Mouse (Mus musculus) cerebellum, postnatal 4 days (tissue): ENCODE measurements around the gene Rhox2b.
"Not testable (repeated sequence)": the region's sequence is repeated elsewhere in the genome, so short reads cannot be mapped to it uniquely, and the experiment has no call there.

Experiments
- DNase-seq, 2 experiments: peaks; one replicate each; pipeline ENCODE4 v3.0.0; 2022; ENCODE audit warnings: low spot score in 2 of 2, mixed read lengths in 1 of 2

The Rhox2b gene

DNA sequence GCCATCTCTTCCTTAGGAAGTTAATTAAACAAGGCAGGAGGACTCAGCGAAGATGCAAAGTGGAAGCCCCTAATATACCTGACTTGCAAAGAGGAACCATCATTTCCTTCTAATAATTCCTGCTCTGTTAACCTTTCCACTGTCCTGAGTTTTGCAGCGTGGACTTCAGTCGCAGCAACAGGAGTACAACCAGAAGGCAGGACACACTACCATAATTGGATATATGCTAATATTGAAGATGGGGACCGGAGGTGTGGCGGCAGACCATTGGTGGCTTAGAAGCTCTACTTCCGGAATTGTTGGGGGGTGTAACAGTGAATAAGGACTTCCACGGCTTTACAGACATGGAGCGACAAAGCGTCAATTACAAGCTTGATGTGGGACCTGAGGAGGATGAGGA is at the start of gene Rhox2b:
TSS of gene Rhox2b (plus strand) at position 301 of the 400 bp plus-strand sequence.
- not testable (repeated sequence) for DNase-seq

DNA sequence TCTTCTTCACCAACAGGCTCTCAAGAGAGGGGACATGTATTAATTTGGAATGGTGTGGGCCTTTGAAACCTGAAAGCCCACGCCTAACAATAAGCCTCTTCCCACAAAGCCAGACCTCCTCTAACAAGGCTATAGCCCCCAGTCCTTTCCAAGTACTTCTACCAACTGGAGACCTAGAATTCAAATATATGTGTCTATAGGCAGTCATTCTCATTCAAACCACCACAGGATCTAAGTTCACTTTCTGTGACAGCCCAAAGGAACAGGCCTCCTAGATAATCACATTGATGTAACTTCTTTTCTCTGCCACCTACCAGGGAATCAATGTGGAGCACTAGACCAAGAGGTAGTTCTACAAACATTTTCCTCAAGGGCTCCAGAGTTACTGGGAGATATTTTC is 32.1 kb upstream of the Rhox2b start, which contains the start of gene Rhox3a2:
TSS of gene Rhox3a2 (plus strand) at position 301 of the 400 bp plus-strand sequence.
- not testable (repeated sequence) for DNase-seq

DNA sequence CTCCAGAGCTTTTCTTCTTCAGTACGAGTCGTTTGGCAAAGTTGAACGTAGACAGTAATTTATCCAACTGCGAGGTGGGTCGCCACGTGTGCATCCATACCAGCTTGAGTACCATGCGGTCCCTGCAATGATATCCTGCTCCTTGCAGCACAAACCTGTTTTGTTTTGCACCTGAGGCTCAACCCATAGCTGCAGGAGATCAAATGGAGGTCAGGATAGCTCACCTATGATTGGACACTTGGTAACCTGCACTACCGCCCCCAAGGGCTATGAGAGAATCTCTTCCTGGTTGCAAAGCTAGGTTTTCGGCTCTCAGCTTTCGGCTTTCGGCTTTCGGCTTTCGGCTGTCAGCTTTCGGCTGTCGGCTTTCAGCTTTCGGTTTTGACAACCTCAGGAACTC is 21.3 kb upstream of the Rhox2b start, which contains the start of gene Rhox4a2:
TSS of gene Rhox4a2 (plus strand) at position 301 of the 400 bp plus-strand sequence.
- not testable (repeated sequence) for DNase-seq

DNA sequence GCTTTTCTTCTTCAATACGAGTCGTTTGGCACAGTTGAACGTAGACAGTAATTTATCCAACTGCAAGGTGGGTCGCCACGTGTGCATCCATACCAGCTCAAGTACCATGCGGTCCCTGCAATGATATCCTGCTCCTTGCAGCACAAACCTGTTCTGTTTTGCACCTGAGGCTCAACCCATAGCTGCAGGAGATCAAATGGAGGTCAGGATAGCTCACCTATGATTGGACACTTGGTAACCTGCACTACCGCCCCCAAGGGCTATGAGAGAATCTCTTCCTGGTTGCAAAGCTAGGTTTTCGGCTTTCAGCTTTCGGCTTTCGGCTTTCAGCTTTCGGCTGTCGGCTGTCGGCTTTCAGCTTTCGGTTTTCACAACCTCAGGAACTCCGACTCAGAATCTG is 20.3 kb downstream of the Rhox2b start, which contains the start of gene Rhox4b:
TSS of gene Rhox4b (plus strand) at position 301 of the 400 bp plus-strand sequence.
- not testable (repeated sequence) for DNase-seq

DNA sequence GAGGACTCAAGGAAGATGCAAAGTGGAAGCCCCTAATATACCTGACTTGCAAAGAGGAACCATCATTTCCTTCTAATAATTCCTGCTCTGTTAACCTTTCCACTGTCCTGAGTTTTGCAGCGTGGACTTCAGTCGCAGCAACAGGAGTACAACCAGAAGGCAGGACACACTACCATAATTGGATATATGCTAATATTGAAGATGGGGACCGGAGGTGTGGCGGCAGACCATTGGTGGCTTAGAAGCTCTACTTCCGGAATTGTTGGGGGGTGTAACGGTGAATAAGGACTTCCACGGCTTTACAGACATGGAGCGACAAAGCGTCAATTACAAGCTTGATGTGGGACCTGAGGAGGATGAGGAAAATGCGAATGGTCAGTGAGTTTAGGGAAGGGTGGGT is 41.5 kb downstream of the Rhox2b start, which contains the start of gene Rhox2c:
TSS of gene Rhox2c (plus strand) at position 301 of the 400 bp plus-strand sequence.
- not testable (repeated sequence) for DNase-seq

DNA sequence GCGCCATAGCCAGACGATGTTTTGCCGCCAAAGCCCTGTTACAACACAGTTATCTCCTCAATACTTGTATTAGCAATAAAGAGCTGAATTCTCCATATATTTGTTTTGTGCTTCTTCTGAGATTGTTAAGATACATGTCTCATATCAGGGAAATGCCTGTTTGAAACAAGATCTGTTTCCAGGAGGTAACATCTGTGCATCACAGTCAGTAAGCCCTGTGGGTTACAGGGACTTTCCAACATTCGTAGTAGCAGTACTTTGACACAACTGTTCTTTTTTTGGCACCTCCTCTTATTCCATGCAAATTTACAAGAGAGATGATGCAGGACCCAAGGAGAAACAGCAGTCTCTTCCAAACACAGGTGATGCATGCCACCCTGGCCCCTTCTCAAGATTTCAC is 46.4 kb downstream of the Rhox2b start, which contains the start of gene Rhox3c:
TSS of gene Rhox3c (plus strand) at position 301 of the 400 bp plus-strand sequence.
- not testable (repeated sequence) for DNase-seq
